Mouse (Mus musculus) ovary, postnatal 10 days (tissue): ENCODE measurements around the gene Exosc10.
A peak's percentile ranks its signal among the peaks of the same experiment; 100 is the strongest.

Source experiments
- DNase-seq: peaks from one replicate; pipeline ENCODE4 v3.0.0; 2022; ENCODE audit warnings: low spot score

The Exosc10 gene

DNA sequence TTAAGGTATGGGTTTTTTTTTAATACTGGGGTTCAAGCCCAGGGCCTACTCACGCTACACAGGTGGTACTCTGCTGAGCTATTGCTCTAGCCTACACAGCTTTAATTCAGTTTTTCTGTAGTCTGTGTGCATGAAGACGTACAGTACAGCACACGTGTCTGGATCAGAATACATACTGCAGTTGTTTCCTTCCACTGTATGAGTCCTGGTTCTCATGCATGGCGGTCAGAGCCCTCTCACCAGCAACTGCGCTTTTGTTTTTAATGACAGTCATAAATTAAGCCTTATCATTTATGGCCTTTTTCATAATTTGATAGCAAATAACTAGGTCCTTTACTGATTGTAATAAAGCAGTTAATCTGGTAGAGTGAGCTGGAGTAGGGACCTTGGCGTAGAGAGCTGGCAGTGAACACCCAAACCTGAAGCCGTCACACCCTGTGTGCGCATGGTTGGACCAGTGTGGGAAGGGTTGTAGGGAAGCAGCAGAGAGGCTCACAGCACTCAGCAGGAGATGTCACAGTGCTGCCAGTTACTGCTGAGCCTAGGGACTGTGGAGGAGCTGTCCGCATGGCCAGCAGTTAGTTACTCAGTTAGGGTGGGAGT lies 12.6 kb downstream of the Exosc10 start:
- DNase-seq = no peak

- no peak for DNase-seq
Measured at GRCm38 (mm10) chr4:148573222-148573621, 15.0 kb downstream of the Exosc10 start.

GRCm38 (mm10) chr4:148580765-148581164 lies 22.5 kb downstream of the Exosc10 start:
- no peak for DNase-seq

- no peak for DNase-seq
Measured at GRCm38 (mm10) chr4:148581422-148581821, 23.2 kb downstream of the Exosc10 start.

- no peak for DNase-seq
Measured at GRCm38 (mm10) chr4:148583257-148583656, 25.0 kb downstream of the Exosc10 start.

DNA sequence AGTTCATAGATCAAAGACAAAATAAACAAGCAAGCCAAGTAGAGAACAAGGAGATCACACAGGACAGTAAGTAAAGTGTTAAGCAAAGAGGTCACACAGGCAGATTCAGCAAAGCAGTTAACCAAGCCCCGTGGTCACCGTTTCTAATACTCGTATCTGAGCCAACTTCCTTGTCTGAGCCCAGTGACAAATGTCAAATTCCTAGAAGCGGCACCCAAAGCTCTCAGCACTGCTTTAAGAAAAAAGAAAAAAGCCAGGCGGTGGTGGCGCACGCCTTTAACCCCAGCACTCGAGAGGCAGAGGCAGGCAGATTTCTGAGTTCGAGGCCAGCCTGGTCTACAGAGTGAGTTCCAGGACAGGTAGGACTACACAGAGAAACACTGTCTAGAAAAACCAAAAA lies 28.4 kb downstream of the Exosc10 start:
- no peak for DNase-seq

- no peak for DNase-seq
Measured at GRCm38 (mm10) chr4:148588793-148589192, 30.6 kb downstream of the Exosc10 start.

- DNase-seq = no peak
Measured at GRCm38 (mm10) chr4:148589565-148589964, 31.3 kb downstream of the Exosc10 start.

DNA sequence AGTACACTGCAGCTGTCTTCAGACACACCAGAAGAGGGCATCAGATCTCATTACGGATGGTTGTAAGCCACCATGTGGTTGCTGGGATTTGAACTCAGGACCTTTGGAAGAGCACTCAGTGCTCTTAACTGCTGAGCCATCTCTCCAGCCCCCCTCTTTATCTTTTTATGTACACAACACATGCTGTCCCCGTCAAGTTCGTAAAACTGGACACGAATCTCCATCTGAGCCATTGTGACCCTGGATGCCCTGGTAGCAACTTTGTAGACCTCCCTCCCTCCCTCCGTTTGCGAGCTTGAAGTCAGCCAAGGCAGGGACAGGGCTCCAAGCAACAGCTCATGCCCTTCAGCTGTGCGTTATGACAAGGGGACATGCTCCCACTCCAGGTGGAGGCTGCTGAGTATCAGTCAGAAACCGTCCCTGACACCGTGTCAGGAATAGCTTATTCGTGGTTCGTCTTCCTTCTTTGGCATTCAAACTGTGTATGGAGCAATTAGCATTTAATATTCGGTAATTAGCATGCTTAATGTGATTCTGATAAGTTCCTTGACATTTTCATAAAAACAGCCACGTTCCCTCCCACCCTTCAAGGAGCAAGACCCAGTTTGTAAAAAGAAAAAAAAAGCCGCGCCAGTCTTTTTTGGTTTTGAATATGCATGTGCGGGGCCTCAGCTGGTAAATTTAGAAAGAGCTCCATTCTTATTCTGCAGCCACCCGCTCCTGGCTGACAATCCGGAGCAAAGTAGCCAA lies 32.4 kb downstream of the Exosc10 start:
- DNase-seq = no peak

DNA sequence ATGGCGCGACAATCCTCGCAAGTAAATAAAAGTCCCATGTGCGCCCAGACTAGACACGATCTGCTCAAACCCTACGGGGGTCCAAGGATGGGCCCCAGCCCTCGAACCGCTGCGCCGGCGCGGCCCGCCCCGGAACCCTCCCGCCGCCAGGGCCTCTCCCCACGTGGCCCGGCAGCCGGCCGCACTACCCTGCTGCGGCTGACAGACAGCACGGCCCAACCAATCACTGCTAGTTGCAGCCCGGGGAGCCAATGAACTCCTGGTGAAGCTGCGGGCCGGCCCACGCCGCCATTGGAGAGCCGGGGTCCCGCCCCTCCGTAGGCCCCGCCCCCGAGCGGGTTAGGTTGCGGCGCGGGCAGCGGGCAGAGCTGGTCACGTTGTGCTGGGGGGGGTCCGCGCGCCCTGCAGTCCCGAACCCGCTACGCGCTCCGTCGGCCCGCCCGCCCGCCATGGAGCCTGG lies 33.0 kb downstream of the Exosc10 start, which contains the start of gene Srm:
Gene Srm (plus strand): TSS at position 333 of the 460 bp plus-strand sequence.
- peak; percentile 87 for DNase-seq

DNA sequence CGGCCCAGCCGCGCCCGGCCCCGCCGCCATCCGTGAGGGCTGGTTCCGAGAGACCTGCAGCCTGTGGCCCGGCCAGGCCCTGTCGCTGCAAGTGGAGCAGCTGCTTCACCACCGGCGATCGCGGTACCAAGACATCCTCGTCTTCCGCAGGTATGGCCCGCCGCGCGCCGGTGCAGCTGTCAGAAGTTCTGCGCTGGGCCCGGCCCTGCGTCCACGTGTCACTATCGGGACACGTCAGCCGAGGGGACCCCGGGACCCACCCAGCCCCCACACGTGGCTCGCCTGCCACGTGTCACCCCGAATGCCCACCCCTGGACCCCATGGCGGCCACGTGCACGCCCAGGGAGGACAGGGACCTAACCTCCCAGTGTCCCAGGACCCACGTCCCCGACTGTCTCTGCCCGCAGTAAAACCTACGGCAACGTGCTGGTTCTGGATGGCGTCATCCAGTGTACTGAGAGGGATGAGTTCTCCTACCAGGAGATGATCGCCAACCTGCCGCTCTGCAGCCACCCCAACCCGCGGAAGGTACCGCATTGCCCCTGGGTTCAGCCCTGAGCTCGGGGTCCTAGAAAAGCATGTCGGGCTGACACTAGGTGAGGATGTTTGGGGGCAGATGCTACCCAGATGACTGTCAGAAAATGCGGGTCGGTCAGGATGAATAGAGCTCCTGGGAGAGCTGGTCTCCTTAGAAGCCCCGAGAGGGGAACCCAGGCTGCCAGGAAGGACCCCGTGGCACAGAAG lies 33.6 kb downstream of the Exosc10 start:
- no peak for DNase-seq

GRCm38 (mm10) chr4:148593996-148594395 lies 35.8 kb downstream of the Exosc10 start:
- DNase-seq = no peak

GRCm38 (mm10) chr4:148595916-148596315 lies 37.7 kb downstream of the Exosc10 start:
- no peak for DNase-seq

GRCm38 (mm10) chr4:148596731-148597130 lies 38.5 kb downstream of the Exosc10 start:
- DNase-seq = no peak

DNA sequence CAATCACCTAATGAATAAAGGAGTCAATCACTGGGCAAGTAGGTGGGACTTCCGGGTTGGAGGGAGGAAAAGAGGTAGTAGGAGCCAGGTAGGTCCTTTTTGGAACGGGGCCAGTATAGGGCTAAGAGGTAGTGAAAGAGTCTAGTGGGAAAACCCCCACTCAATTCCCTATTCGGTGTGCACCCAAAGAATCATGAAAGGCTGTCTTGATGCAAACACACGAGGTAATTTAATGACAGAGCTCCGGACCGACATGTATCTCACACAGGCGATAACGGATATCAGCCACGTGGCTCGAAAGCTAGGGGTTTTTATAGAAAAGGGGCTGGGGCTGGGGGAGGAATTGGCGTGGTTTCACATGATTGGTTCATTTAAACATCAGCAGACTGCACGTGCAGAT lies 40.6 kb downstream of the Exosc10 start:
- no peak for DNase-seq

- no peak for DNase-seq
Measured at GRCm38 (mm10) chr4:148600316-148600715, 42.1 kb downstream of the Exosc10 start.

DNA sequence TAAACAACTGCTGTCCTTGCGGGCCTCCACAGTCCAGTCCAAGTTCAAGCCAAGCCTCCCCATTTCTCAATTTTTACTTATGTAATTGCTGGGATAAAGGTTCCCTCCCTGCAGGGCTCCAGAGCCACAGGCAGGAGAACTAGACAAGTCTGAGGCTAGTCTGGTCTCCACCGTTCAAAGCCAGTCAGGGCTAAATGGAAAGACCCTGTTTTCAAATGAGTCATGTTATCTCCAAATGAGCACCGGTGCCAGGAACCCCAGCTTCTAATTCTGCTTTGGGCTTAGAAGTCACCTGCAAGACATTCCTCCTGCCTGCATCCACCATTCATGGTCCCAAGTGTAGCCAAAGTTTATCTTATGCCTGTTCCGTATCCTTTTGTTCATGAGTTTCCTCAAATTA lies 43.6 kb downstream of the Exosc10 start:
- no peak for DNase-seq

DNA sequence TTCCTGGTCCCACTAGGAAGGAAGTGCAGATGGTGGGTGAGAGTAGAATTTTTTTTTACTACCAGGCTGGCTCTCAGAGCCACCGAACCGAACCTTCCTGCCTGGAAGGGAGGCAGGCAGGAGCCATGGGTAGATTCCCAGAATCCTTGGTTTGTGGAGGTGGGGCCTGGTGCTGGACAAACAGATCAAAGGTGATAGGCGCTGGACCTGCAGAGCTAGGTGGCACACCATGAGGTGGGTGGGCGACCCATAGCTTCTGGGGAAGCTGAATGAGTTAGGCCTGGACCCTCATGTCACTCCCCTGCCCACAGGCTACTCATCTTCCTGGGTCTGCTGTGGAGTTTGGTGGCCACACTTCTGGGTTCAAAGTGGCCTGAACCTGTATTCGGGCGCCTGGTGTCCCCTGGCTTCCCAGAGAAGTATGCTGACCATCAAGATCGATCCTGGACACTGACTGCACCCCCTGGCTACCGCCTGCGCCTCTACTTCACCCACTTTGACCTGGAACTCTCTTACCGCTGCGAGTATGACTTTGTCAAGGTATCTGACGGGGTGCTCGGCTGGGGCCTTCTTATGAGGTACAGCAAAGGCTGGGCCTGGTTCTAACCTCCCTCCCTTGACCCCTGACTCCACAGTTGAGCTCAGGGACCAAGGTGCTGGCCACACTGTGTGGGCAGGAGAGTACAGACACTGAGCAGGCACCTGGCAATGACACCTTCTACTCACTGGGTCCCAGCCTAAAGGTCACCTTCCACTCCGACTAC lies 44.3 kb downstream of the Exosc10 start, which contains the start of gene Masp2:
Gene Masp2 (plus strand): TSS at position 198 of the 764 bp plus-strand sequence.
- no peak for DNase-seq

DNA sequence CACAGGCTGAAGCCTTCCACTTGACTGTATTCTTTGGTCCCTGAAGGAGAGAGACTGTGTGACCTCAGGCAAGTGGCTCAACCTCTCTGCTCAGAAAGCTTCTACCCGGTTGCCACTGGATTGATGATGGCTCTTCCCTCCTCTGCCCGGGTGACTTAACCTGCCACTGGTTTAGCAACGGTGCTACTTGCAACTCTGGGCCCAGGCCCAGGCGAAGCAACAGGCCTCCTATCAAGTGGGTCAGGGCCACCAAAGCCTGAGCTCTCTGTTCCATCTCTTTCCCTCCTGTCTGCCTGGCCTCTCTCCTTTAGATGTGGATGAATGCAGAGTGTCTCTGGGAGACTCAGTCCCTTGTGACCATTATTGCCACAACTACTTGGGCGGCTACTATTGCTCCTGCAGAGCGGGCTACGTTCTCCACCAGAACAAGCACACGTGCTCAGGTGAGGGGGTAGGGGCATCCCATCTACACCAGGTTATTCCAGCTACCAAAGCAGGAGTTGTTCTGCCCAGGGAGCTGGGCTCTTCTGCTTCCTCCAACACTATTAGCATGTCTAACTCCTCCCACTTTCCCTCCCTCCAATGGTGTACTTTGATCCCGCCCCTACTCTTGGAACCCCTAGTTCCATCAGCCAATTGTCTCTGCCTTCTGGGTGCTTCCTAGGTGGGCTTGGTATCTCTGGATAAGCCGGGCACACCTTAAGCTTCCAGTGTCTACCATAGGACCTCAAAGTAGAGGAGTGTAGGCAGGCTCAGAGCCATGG lies 45.3 kb downstream of the Exosc10 start:
- no peak for DNase-seq

GRCm38 (mm10) chr4:148604141-148604540 lies 45.9 kb downstream of the Exosc10 start:
- no peak for DNase-seq

- no peak for DNase-seq
Measured at GRCm38 (mm10) chr4:148604541-148605165, 46.4 kb downstream of the Exosc10 start.
